Mouse (Mus musculus) ovary, adult 18-20 months (tissue): ENCODE data around the gene Catsperz.

Experiments
- DNase-seq: peaks from one replicate; pipeline ENCODE4 v3.0.0; 2022; ENCODE audit warnings: low spot score, mixed read lengths

Gene Catsperz

DNA sequence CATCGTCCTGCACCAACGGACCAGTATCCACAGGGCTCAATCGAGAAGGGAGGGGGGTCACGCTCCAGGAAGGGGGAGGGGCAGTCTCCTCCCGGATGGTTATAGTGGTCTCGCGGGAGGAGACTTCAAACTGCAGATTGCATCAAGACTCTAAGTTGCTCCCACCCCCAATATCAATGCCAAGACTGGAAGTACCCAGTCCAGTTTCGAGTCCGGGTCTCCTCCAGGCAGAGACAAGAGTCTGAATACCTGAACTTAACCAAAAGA, at the start of gene Catsperz:
Gene Catsperz, minus strand, starts transcription at position 74 of the 267 bp plus-strand sequence.
- DNase-seq: no peak

DNA sequence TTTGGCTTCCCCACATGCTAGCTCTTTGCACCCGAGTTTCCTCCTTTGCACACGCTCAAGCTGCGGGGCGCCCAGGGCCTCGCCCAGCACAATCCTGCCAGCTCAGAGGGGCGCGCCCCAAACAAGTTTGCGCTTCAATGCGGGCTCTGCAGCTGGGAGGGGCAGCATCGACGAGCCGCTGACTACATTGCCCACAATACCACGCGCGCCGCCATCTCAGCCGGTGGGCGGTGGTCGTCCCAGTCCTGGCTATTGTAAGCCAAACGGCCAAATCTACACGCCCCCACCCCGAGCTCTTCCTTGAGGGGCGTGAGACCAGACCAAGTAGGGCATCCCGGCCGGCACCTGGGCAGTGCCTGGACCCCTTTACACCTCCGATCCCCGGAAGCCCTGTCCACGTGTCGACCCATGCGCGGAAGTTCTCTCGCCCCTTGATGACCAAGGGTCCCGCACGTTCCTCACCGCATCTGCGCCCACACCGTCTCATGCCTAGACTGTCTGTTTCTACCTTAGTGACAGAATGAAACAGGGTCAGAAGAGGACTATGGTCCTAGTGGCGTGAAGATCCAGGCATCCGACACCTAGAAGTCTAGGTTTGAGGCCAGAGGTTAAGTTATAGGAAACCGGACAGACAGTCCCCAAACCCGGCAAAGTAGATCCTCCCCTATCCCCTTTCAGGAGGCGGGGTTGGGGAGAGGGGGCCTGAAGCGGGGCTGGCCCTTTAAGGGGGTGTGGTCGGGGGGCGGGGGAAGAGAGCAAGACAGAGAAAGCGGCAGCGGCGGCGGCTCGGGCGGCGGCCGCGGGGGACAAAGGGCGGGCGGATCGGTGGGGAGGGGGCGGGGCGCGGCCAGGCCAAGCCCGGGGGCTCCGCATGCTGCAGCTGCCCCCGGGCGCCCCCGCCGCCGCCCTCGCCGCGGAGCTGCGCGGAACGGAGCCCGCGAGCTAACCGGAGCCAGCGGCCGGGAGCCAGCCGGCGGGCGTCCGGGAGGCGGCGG, 49.3 kb upstream of the Catsperz start, which contains the start of gene Ppp1r14b:
Gene Ppp1r14b, plus strand, starts transcription at position 758 of the 995 bp plus-strand sequence.
- DNase-seq: peak; percentile 76

DNA sequence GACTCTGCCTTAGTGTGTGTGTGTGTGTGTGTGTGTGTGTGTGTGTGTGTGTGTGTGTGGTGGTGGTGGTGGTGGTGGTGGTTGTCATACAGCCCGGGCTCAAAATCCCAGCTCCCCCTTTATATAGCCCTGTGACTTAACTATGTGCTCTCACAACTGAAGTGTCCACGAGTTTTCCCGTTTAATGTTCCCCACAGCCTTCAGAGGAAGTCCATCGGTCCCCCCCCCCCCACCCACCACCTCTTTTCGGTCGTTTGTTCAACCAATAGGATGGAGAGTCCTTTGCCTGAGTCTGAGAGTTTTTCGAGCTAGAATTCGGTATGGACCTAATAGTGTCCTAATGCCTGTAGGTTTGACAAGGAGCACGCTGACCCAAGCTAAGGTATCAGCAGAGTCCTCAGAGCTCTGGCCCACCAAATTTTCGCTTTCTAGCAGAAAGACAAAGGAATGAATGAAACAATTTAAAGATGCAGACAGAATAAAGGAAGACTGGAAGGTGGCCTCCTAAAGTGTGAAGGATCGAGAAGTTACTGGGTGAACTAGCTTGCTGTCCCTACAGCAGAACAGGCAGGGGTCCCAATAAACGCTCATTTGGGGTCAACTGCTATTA, 48.5 kb upstream of the Catsperz start:
- no peak for DNase-seq

DNA sequence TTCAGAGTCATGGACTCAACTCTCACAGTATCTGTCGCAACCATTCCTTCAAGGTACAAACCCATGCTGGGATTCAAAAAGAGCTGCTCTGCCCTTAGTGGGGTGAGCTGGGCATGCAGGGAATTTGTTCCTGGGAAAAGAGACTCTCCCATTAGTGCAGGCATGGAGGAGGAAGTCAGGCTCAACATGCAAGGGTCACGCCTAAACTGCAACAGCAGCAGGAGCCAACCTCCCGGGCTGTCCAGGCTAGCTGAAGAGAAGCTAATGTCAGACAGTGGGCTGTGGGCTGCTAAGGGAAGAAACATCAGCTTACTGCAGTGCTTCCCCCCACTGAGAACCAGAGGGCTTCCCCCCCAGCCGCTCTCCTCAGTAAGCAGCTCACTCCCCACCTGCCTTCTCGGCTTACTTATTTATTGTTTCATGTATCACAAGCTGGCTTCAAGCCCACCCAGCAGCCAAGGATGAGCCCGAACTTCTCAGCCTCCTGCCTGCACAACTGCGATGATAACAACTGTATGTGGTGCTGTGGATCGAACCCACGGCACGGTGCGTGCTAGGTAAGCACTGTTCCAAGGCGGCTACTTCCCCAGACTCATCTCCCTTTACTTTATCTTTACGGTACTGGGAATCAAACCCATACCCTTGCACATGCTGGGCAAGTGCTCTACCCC, 47.2 kb upstream of the Catsperz start:
- DNase-seq: no peak

GRCm38 (mm10) chr19:6971644-6972043, 46.5 kb upstream of the Catsperz start:
- no peak for DNase-seq

DNA sequence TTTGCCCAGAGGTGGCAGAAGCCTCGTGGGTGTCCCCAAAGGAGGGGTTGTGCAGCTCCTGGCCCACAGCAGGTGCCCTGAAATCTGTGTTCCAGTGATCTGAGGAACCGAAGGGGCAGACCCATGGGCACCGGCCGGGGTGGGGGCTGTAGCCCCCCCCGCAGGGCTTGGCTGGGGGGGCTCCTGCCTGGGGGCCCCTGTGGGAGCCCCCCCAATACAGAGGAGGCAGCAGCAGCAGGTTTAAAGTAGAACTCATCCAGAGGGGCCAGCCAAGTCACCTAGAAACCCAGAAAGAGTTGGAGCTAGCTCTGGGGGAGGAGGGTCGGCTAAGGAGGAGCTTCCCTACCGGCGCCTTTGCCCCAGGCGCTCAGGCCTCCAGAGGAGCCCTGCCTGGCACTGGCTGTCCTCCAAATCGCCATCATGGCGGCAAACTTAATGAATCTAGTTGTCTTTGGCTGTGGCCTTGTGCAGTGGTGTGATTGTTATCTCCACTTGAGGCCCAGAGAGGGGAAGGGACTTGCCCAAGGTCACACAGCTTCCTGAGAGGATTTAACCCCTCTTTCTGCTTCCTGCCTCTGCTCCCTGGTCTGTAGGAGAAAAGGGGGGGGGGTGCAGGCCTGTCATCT, 45.4 kb upstream of the Catsperz start:
- DNase-seq: peak; percentile 66

DNA sequence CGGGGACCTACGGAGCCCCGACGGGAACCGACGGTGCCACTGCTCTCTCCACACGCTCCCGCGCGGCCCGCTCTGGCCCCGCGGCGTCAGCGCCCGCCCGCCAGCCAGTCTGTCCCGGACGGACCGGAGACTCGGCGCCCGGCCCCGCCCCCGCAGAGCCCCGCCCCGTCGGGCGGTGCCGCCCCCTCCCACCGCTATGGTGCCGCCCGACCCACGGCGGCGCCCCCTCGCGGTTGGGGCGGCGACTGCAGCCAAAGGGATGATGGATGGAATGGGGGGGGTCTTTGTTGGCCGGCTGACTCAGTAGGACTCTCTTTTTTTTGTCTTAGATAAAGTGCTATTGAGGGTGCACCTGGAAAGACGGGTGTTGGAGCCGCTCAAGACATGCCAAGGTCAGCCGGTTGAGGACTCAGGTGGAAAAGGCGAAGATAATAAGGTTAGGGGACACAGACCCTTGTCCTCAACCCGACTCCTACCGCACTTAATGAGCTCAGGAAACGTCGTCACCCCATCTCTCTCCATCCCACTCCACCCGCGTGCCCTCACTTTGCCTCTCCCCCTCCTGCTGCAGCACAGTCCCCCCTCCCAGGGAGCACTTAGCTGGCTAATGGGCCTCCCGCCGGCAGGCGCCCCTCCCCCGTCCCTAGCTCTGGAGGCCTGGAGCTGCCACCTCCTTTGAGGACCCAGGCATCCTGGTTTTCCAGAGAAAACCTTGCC, 44.6 kb upstream of the Catsperz start:
- no peak for DNase-seq

DNA sequence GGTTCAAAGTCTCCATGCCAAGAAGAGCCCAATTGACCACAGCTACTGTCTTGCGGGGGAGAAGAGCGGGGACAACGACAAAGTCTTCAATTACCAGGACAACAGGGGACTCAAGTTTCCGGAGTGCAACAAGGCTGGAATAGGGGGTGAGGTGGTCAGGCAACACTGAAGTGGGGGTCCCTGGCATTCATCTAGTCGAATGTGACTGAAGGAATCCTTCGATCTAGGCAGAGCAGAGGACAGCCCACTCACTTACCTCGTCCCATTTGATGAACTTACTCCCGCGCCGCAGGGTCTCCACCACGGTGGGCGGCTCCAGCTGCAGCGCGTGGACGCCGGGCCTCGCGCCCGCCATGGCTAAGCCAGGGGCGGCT, 44.1 kb upstream of the Catsperz start:
- no peak for DNase-seq

- DNase-seq: no peak
These were observed 43.5 kb upstream of the Catsperz start for GRCm38 (mm10) chr19:6968491-6969271.

GRCm38 (mm10) chr19:6956461-6956860, 31.3 kb upstream of the Catsperz start:
- no peak for DNase-seq

- no peak for DNase-seq
These were observed 30.2 kb upstream of the Catsperz start for GRCm38 (mm10) chr19:6955424-6955823.

GRCm38 (mm10) chr19:6954046-6954445, 28.9 kb upstream of the Catsperz start:
- DNase-seq: no peak

- peak; percentile 94 for DNase-seq
These were observed 27.5 kb upstream of the Catsperz start for GRCm38 (mm10) chr19:6952712-6953037.

DNA sequence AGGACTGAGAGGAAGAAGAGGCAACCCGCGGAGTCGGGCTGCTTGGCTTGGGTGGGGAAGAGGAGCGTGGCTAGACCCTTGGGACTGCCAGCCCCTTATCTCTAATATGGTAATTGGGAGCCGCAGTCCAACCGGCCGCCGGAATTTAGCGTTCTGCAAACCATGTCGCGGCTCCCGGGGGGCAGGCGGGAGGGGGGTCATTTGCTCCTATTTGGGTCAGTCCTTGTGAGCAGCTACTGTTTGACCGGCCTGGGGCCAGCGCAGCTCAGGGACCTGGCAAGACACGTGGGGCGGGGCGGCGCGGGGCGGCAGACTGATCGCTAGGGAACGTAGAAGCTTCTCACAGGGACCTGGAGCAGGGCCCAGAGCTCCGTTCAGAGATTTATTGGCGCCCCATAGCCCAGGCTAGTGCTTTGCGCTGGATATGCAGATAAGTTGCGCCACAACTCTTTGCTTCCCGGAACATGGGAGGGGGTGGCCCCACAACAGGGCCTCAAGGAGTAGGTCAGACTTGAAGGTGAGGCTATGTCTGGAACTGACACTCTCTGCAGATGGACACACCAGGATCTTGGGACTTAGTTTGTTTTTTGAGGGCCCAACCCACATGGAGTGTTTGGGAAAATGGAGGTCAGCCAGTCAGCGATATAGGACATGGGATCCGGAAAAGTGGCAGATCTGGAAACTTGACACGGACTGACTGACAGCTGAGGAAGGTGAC, 27.0 kb upstream of the Catsperz start:
- peak; percentile 85 for DNase-seq

DNA sequence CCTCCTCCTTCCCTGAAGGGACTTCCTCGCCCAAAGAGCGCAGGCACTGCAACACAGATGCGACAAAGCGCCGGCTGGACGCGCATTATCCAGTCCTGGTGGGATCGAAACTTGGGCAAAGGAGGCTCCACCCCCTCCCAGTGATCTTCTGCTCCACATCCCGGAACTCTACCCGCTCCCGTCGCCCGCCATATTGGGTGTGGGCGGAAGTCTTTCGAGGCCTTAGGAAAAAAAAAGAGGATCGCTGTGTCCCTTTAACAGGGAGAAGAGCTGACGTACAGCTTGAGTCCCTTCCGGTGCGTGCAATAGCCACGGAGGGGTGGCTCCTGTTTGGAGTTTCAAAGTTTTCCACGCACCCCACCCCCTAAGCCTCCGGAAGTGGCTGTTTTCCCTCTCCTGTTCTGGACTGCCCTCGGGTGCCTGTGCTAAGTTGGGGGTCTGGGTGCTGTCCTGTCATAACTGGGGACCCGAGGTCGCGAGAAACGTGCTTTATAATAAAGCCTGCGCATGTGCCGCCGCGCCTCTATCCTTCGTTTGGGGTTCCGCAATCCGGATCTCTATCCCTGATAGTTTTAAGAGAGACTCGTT, 26.3 kb upstream of the Catsperz start:
- peak; percentile 95 for DNase-seq

- no peak for DNase-seq
These were observed 25.5 kb upstream of the Catsperz start for GRCm38 (mm10) chr19:6950613-6951153.

DNA sequence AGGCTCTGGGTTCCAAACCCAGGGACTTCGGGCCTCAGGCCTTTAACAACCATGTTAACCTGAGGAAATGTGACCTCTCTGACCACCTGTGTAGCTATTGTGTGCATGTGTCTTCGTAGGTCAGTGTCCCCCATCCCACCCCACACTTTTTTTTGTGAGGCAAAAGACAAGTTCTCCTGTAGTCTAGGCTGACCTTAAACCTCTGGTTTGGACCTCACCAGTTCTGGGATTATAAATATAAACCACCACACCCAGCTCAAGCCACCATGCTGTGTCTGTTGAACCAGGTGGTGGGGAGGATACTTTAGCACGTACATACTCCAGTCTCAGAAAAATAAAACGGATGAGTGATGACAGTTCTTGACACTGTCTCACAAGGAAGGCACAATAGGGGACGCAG, 24.8 kb upstream of the Catsperz start:
- DNase-seq: no peak

DNA sequence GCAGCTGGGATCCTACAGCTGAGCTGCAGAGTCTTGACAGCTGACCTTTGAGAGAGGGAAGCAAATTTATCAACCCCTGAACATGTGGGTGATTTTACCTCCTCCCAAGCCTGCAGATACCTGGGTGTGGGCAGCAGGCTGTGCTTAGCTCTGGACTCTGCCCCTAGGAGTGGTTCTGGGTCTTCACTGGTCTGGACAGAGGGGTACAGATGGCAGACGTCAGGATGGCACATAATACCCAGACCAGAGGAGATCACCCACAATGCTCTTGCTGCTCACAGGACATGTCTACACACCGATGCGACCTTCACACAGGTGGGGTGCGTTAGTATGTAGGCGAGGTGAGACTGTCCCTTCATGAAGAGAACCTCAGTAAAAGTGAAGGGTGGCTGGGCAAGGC, 24.4 kb upstream of the Catsperz start:
- DNase-seq: no peak

DNA sequence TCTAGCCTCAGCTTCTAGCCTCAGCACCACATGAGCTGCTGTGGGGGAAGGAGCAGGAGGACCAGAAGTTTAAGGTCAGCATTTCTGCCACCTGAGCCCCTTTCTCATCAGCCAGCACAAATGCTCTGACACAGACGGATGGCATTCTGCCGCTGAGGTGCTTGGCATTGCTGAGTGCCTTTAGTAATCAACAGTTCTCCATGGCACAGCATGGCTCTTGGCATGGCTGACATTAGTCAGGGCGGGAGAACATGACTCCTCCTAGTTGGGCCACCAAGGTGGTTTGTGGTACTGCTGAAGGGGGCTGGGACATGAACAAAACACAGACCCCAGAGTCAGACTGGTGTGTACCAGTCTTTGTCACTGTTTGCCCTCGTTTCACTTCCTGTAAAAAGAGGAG, 23.0 kb upstream of the Catsperz start:
- DNase-seq: no peak

GRCm38 (mm10) chr19:6947742-6948141, 22.6 kb upstream of the Catsperz start:
- DNase-seq: no peak
